In the genomic region with DNA sequence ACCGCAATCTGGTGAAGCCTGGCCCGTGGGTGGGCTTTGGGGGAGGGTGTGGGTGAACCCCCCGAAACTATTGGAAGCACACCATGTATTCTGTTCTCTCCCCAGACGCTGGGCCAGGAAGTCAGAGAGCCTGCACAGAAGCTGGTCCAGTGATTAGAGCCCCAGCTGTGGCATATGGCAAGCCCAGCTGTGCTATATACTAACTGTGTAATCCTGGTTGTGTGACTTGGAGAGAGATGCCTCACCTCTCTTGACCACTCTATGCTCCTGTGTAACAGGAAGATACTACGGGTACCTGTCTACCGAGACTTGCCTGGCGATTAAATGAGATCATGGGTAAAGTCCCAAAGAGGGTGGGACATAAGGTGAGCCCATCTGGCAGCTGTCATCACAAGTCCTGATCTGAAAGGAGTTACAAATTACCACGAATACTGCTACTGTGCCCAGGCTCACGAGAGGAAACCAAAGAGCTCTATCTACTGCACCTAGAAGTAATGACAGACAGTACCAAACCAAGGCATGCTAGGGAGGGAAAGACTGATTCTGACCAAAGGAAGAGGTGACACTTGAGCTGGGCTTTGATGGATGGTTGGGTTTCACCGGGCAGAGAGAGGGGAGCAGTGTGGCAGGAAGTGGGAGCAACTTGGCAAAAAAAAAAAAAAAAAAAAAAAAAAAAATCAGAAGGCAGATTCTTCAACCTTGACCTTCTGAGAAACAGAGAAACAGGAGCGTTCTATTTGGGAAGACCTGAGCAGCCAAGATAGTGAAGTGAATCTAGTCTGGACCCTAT, we compare ENCODE assay signal across 8 mouse cellular contexts. TPM values are rescaled to one million over a fixed set of nuclear protein-coding genes. Genes with fewer than 3 reads are reported as not detected.
A peak's percentile ranks its signal among the peaks of the same experiment; 100 is the strongest.
DNase-seq lines count a peak whose midpoint lies in the region; ATAC-seq and TF ChIP-seq lines count a peak whose summit lies in the region.

No protein-coding gene starts in this region.

- no peak for TF ChIP-seq CTCF in left cerebral cortex, adult 2 months (IDR thresholded peaks at IDR 0.05)
- TF ChIP-seq CTCF in bone marrow, adult 2 months (IDR thresholded peaks at IDR 0.05; ENCODE audit: control insufficient read depth, insufficient read depth, low read length) = no peak

- H3K4me3 ChIP-seq in left cerebral cortex, adult 2 months = peak overlapping the region; percentile 97
- peak overlapping the region; percentile 83 for H3K4me3 ChIP-seq in bone marrow, adult 2 months (replicated peaks; ENCODE audit: control insufficient read depth, low read depth, low read length)
- H3K4me3 ChIP-seq in heart, embryonic 16.5 days (ENCODE audit: low read length) = peak overlapping the region; percentile 67

- H3K9me3 ChIP-seq in heart, embryonic 16.5 days (replicated peaks; ENCODE audit: control insufficient read depth, low read length) = 0 out of 2 replicates have a peak, but pooled peaks cover under 1% of the 10 kb centered on the region

- H3K27ac ChIP-seq in left cerebral cortex, adult 2 months = peak overlapping the region; percentile 98
- H3K27ac ChIP-seq in bone marrow, adult 2 months (ENCODE audit: control insufficient read depth, insufficient read depth, low read depth, low read length, poor library complexity) = peak overlapping the region; percentile 86
- H3K27ac ChIP-seq in heart, embryonic 16.5 days (ENCODE audit: low read length) = peak overlapping the region; percentile 78

- no peaks in the 10 kb centered on the region for H3K27me3 ChIP-seq in heart, embryonic 16.5 days (ENCODE audit: control insufficient read depth, insufficient read depth, low read length)

- WGBS in bone marrow, adult 2 months = 3% methylated on average over 11 of the region's 11 CpGs
- 12% methylated on average over 11 of the region's 11 CpGs for WGBS in heart, embryonic 16.5 days

- H3K36me3 ChIP-seq in heart, embryonic 16.5 days (ENCODE audit: control insufficient read depth, insufficient read depth) = no peaks in the 10 kb centered on the region

- intact Hi-C loops in left cerebral cortex, adult 2 months (cut with DNase I) = loop anchor here (2.0 kb wide), 4 partner anchors 32 to 106 kb away; no protein-coding TSS in a partner anchor
- intact Hi-C loops in left cerebral cortex, postnatal 4 days (cut with DNase I) = no loop called here

- peak overlapping the region; percentile 95 for H3K4me2 ChIP-seq in heart, embryonic 16.5 days (ENCODE audit: low read depth, low read length)

- no peak for TF ChIP-seq POLR2A in bone marrow, adult 2 months (IDR thresholded peaks at IDR 0.05; ENCODE audit: borderline replicate concordance, control insufficient read depth, low read depth, low read length)

- peaks cover 9% of the 10 kb centered on the region for H3K4me1 ChIP-seq in bone marrow, adult 2 months (ENCODE audit: control insufficient read depth, insufficient read depth, low read length)
- peaks cover 8% of the 10 kb centered on the region for H3K4me1 ChIP-seq in heart, embryonic 16.5 days (ENCODE audit: control insufficient read depth, insufficient read depth, low read length)

- peak; percentile 25 for ATAC-seq in heart, embryonic 16.5 days (replicated peaks; ENCODE audit: extremely low read depth, insufficient read depth, low FRiP score)
- 0 out of 2 replicates have a peak, but pooled peaks have one; percentile 7 for ATAC-seq in megakaryocyte progenitor cell, adult 5-6 weeks (replicated peaks; ENCODE audit: poor library complexity)
- ATAC-seq in granulocyte monocyte progenitor cell, adult 5-6 weeks (replicated peaks; ENCODE audit: poor library complexity, severe bottlenecking) = no peak

- peak in 1 of 2 experiments; percentile 11 for DNase-seq in left cerebral cortex, adult 2 months (ENCODE audit: extremely low spot score in 1 of 2, low spot score in 2 of 2)
- DNase-seq in left cerebral cortex, postnatal 4 days = no peak
- no peak for DNase-seq in frontal cortex, postnatal 14 days (ENCODE audit: low spot score in 2 of 2)
- no peak for DNase-seq in spleen, postnatal 36 days (ENCODE audit: low spot score in 2 of 2)

- H3K9ac ChIP-seq in heart, embryonic 16.5 days (ENCODE audit: low read length) = peak overlapping the region; percentile 77

RNA-seq across cellular contexts. Expression of a gene that starts 0.8 kb away (rescaled TPM):
- 100 to 1,000 TPM; 114 to 117 TPM for total RNA-seq in left cerebral cortex, adult 2 months (2021)
- 10 to 100 TPM; 50.8 to 51.2 TPM for total RNA-seq in left cerebral cortex, postnatal 4 days (2021)
- polyA plus RNA-seq in bone marrow, adult 2 months (2011; ENCODE audit: insufficient read depth, insufficient read length, low replicate concordance, missing spikeins) = 16.0 and 25.1 TPM in 2 replicates
- 1.0 and 1.1 TPM in 2 replicates for polyA plus RNA-seq in heart, embryonic 16.5 days (2015; fragmentation: Nextera tagmentation; extraction: Ambion mirVana)
- 17.2 and 20.2 TPM in 2 replicates for total RNA-seq in megakaryocyte progenitor cell, adult 5-6 weeks (2015)
- total RNA-seq in megakaryocyte progenitor cell, adult 5-6 weeks (2017) = 15.4 and 17.2 TPM in 2 replicates
- 14.5 and 15.0 TPM in 2 replicates for total RNA-seq in granulocyte monocyte progenitor cell, adult 5-6 weeks (2014; fragmentation: Nextera tagmentation)
- total RNA-seq in granulocyte monocyte progenitor cell, adult 5-6 weeks (2017) = 13.3 and 15.9 TPM in 2 replicates
